Mouse (Mus musculus): ENCODE results near the gene Mcm7.

Mcm7 gene

GRCm38 (mm10) chr5:138155443-138155976 lies 16.7 kb downstream of the Mcm7 start, which contains the start of gene Zfp113:
TSS of gene Zfp113 (minus strand) at chr5:138155744.
- peak; percentile 85 to 91 for DNase-seq

- DNase-seq = no peak
Measured at GRCm38 (mm10) chr5:138154390-138154789, 17.8 kb downstream of the Mcm7 start.

GRCm38 (mm10) chr5:138138585-138138984 lies 33.6 kb downstream of the Mcm7 start:
- DNase-seq = no peak

GRCm38 (mm10) chr5:138137935-138138549 lies 34.2 kb downstream of the Mcm7 start:
- DNase-seq = peak in 1 of 2 experiments; percentile 39

GRCm38 (mm10) chr5:138137257-138137656 lies 35.0 kb downstream of the Mcm7 start:
- no peak for DNase-seq

- DNase-seq = no peak
Measured at GRCm38 (mm10) chr5:138132425-138133064, 39.7 kb downstream of the Mcm7 start.

GRCm38 (mm10) chr5:138118041-138118440 lies 54.2 kb downstream of the Mcm7 start:
- DNase-seq = no peak

- DNase-seq = no peak
Measured at GRCm38 (mm10) chr5:138117199-138118015, 54.8 kb downstream of the Mcm7 start.

- DNase-seq = peak; percentile 92 to 93
Measured at GRCm38 (mm10) chr5:138116255-138117198, 55.7 kb downstream of the Mcm7 start, which contains the start of gene Zscan21. TSS of gene Zscan21 (plus strand) at chr5:138116903.
